Mouse (Mus musculus) B cell, adult 2 months (primary cell): Measurements from ENCODE around the gene Gba.
"Not testable (repeated sequence)": the region's sequence is repeated elsewhere in the genome, so short reads cannot be mapped to it uniquely, and the experiment has no call there.

Experiments
- DNase-seq, 2 experiments: peaks; one replicate each; pipeline ENCODE4 v3.0.0; 2022

Gba gene

DNA sequence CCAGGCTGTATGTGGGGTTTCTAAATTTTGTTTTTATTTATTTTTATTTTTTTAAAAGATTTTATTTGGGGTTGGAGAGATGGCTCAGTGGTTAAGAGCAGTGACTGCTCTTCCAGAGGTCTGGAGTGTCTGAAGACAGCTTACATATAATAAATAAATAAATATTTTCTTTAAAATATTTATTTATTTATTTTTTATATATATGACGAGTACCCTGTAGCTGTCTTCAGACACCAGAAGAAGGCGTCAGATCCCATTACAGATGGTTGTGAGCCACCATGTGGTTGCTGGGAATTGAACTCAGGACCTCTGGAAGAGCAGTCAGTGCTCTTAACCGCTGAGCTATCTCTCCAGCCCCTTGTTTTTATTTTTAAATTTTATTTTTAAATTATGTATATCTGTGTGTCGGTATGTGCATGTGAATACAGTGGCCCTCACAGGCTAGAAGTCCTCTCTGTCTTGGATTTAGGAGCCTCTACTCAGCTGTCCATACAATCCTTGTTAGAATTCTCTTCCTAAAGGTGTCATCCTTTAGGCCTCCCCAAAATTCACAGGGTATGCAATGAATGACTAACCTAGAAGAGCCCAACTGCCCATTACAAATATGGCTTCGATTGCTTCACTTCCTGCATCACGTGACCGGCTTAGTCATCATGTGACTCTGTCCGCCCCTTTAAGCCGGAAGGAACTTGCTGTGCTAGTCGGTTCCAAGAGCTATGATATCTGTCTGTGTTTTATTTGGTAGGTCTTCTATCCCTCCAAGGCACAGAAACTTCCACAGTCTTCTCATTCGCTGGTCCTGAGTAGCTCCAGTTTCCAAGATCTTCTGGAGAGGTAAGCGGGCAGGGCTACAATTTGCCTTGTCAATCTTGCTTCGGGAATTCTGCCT lies at the start of gene Gba:
TSS of gene Gba (plus strand) at position 676 of the 889 bp plus-strand sequence.
- peak; percentile 87 to 89 for DNase-seq

DNA sequence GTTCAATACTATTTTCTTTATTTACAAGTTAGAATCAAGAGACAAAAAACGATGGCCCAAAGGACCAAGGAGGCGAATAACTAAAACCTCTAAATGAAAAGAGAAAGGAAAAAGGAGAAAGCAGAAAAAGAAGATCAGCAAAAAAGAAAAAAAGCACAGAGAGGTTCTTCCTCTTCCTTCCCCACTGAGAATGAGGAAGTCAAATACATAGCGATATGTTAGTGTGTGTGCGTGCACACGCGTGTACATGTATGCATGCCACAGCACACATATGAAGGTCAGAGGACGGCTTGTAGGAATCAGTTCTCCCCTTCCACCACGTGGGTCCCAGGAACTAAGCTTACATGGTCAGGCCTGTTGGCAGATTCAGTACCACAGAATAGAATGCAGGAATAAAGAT lies 45.8 kb upstream of the Gba start:
- peak; percentile 18 to 27 for DNase-seq

DNA sequence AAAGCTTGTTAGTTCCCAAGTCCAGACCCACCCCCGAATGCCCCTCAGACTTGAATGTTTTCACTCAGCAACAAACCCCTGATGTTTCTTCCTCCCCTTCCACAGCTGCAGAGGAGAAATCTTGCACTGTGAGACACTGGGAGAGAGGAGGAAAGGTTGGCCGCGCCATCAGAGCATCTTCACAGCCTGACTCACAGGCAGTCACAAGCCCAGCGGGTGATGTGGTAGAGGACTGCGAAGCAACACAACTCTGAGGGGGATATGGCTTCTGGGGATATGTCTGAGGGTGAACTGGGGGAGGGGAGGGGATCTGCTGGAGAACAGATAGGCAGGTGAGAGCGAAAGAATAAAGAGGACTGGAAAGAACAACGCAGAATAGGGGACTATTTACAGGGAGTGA lies 44.1 kb upstream of the Gba start:
- no peak for DNase-seq

DNA sequence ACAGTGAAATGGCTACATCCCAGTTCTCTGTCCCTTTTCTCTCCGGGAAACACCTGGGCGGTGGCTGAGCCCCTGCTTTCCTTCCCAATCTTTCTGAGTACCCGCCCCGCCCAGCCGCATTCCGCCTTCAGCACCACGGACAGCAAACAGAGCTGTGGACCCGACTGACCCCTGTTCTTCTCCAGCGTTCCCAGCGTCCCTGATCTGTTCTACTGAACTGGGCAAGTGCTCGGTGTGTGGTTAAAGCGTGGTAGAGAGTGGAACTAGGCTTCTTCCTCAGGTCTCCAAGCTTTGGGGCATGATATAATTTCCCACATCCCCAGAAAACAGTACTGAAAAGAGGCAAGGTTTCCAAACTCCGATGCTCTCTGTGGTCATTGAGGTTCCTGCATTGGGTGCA lies 43.5 kb upstream of the Gba start:
- DNase-seq = peak; percentile 43 to 47

DNA sequence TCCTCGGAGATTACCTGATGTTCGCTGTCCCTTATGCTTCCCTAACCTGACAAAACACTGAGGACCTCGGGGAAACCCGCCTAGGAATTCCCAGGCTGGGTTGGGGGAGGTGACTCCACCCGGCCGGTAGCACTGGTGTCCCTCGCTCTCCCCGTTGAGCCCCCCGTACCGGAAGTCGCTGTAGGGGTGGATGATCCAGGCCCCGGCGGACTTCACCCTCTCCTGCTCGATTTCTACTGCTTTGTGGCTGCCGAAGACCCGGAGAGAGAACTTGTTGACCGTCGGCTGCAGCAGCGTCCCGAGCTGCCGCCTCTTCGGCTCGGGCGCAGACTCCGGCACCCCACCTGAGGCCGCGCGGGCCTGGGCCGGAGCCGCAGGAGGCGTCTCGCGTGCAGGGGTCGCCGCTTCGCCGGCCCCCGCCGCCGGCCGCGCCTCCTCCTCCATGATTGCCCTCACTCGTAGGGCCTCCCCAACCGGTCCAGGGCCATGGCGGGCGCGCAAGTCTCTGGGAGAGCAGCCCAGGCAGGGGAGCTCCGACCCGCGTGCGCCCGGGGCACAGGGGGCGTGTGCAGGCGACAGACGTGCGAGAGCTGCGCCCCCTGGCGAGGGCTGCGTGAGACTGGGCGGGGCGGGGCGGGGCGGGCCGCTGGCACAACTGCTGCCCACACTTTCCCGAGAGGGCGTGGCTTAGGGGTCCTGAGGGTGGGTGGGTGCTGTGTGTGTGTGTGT lies 42.9 kb upstream of the Gba start, which contains the start of gene Hcn3:
TSS of gene Hcn3 (minus strand) at position 581 of the 729 bp plus-strand sequence.
- DNase-seq = peak; percentile 80 to 83

DNA sequence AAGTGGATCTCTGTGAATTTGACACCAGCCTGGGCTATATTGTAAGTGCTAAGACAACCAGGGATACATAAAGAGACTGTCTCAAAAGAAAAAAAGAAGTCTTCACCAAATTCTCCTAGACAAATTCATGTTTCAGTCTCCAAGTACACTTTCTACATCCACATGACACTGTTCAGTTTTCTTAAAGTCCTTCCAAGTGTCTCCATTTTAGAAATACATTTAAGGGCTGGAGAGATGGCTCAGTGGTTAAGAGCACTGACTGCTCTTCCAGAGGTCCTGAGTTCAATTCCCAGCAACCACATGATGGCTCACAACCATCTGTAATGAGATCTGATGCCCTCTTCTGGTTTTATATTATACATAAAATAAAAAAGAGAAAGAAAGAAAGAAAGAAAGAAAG lies 41.5 kb upstream of the Gba start:
- not testable (repeated sequence) for DNase-seq

DNA sequence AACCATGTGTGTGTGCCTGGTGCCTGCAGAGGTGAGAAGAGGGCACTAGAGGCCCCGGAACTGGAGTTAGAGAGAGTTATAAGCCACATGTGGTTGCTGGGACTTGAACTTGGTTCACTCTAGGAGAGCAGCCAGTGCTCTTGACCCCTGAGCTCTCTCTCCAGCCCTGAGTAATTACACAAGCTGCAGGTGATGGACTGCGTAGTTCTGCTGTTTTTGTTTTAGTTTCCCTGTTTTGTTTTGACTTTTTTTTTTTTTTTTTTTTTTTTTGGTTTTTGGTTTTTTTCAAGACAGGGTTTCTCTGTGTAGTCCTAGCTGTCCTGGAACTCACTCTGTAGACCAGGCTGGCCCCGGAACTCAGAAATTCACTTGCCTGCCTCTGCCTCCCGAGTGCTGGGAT lies 40.9 kb upstream of the Gba start:
- no peak for DNase-seq

DNA sequence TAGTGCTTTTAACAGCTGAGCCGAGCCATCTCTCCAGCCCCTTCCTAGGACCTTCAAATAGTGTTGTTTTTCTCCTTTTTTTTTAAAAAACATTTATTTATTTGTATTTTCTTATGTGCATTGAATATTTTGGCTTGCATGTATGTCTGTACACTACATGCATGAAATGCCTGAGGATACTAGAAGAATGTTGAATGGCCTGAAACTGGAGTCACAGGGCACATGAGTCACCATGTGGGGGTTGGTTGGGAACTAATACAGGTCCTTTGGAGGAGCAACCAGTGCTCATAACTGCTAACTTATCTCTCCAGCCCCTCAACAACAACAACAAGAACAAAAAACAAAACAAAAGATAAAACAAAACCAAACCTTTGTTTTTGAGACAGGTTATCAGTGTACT lies 39.6 kb upstream of the Gba start:
- no peak for DNase-seq

DNA sequence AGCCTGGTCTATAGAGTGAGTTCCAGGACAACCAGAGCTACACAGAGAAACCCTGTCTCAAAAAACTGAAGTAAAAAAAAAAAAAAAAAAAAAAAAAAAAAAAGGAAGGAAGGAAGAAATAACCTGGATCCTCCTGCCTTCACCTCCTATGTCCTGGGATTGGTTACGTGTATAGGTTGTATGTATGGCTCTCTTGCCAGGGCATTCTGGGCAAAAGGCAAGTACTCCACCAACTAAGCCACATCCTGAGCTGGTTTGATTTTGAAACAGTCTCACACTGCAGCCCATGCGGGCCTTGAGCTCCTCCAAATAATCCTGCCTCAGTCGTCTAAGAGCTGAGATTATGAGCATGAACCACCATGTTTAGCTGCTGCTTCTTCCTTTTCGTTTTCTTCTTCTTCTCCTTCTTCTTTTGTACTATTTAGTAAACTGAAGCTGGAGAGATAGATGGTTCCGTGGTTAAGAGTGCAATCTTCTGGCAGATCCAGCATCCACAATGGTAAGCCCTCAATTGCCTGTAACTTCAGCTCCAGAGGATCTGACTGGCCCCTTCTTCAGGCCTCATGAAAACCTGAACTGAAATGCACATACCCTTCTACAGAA lies 39.0 kb upstream of the Gba start:
- DNase-seq = no peak

DNA sequence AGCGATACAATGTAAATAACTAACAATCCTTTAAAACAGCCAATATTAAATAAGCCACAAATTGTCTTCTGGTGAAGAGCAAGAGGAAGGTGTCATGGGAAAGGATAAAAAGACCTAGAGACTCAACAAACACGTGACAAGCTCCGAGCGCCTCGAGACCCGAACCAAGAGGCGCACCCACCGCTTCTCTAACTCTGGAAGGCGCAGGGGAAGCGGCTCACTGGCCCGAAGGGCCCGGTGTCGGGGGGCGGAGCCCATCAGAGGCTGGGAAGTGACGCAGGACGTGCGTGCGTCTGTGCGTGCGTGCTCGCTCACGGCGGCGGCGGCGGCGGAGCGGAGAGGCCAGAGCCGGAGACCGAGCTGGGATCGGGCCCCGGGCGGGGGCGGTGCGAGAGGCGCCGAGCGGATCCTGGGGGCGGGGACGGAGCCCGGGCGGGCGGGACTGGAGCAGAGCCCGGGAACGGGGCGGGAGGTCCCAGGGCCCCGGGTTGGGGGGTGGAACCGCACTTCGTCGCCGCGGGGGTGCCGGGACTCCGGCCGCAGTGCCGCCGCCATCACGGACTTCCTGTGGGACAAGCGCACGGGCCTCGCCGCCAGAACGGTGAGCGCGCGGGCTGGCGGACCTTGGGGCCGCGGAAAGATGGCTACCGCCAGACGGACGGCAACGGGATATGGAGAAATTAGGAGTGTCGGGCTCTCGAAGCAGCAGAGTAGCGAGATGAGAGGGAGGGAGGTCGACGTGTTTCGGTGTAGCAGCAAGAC lies 38.0 kb upstream of the Gba start, which contains the start of gene Clk2:
TSS of gene Clk2 (plus strand) at position 290 of the 762 bp plus-strand sequence.
- peak; percentile 95 to 96 for DNase-seq

DNA sequence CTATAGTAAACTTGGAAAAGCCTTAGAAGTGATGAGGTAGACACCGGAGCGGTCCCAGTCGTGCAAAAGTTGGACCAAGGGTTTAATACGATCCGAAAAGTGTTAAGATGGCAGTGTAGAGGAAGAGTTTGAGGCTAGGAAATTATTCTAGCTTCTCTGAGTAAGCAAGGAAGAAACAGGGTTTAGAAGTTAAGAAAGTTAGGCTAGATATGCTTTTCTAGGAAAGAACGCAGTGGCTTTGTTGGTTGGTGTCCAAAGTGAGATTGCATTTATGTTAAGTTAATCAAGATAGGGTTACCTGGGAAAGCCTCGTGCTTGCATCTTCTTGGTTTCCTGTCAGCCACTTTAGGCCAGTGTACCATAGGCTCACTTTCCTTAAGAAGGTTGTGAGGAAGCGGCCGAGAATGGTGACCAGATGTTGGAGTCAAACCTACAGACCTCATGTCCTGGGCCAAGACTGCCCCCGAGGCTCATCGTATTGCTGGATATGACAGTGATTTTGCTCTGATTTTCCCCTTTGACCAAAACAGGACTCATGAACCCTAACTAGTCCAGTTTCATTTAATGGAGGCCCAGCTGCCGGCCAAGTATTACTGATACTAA lies 37.4 kb upstream of the Gba start:
- DNase-seq = no peak

DNA sequence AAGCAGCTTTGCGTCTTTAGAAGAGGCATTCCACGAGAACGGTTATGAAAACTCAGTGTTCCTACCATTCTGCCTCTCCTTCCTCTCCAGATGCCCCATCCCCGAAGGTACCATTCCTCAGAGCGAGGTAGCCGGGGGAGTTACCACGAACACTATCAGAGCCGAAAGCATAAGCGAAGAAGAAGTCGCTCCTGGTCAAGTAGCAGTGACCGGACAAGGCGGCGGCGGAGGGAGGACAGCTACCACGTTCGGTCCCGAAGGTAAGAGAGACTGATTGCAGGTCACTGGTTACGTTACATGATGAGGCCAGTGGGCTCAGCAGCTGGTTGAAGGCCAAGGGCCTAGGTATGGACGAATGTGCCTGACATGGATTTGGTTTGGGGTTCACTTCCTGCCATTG lies 35.8 kb upstream of the Gba start:
- DNase-seq = no peak

DNA sequence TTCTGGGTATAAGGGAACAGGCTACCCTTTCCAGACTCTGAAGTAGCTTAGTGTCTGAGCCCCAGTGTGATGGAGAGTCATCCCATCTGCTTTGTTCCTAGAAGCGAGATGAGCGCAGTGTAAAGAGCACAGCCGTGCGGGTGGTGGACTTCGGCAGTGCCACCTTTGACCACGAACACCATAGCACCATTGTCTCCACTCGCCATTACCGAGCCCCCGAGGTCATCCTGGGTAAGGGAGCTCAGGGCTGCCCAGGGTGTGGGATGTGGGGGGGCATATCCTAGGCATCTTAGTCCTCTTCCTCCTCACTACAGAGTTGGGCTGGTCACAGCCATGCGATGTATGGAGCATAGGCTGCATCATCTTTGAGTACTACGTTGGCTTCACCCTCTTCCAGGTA lies 27.9 kb upstream of the Gba start:
- DNase-seq = no peak

DNA sequence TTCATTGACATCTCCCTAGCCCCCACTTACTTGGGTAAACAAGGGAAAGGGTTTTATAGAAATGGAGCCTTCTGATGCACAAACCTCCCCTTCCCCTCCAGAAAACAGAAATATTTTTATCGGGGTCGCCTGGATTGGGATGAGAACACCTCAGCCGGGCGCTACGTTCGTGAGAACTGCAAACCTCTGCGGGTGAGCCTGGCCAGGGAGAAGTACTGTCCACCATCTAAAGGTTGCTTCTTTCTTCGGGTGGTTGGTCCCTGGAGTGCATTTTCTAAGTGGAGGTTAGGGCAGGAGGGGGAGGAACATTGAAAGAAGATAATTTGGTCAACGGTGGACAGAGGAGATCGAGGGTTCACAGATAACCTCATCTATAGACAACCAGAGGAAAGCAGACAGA lies 27.2 kb upstream of the Gba start:
- no peak for DNase-seq

DNA sequence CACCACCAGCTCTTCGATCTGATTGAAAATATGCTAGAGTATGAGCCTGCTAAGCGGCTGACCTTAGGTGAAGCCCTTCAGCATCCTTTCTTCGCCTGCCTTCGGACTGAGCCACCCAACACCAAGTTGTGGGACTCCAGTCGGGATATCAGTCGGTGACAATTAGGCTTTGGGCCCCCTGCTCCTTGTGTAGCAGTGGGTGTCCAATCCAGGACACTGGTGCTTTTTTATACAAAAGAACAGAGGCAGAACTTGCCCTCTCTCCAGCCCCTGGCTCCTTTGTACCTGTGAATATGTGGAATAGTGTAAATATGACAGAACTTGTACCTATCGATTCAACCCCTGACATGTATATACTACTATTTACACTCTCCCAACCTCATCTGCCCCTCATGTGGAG lies 26.3 kb upstream of the Gba start:
- DNase-seq = no peak

DNA sequence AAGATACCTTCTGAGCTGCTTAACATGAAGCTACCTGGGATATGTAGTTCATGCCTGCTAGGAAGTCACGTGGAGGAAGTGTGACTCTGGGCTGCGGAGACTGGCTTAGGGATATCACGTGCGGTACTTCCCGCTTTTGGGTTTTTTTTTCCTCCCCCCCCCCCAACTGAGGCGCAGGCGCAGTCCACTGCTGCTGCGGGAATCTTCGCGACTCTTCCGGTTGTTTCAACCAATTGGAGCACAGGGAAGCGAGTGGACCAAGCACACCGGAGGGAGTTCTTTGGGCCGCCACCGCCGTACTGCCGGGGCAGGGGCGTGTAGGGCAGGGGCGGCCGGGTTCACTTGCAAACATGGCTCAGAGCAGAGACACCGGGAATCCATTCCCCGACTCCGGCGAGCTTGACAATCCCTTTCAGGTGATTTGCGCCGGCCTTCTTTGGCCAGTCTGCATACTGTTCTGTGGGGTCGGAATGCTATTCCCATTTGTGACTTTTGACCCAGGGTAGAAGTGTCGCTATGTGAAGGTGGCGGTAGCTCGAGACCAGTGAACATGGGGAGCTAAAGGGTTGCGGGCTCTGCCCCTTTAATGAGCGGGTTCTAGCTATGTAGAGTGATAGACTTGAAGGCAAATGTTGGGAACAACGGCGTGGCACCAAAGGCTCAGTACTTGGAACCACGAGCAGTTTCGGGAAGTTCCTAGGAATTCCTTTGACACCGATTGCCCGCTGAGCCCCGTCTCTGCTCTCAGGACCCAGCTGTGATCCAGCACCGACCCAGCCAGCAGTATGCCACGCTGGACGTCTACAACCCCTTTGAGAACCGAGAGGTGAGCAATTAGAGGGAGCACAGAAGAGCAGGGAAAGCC lies 25.3 kb upstream of the Gba start, which contains the start of gene Scamp3:
TSS of gene Scamp3 (plus strand) at position 232 of the 865 bp plus-strand sequence.
- DNase-seq = peak; percentile 77 to 78

DNA sequence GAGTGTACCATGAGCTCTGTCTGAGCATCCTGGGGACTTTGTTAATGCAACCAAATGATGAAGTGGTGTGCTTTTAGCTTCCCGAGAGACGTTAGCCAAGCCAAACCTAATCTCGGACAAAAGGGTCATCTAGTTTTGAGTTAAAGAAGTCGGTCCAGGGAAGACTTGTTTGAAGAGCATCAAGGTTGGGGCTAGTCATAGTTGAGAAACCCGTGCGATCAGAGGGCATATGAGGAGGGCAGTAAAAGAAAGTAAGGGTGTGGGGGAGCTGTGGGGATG lies 24.7 kb upstream of the Gba start:
- no peak for DNase-seq

DNA sequence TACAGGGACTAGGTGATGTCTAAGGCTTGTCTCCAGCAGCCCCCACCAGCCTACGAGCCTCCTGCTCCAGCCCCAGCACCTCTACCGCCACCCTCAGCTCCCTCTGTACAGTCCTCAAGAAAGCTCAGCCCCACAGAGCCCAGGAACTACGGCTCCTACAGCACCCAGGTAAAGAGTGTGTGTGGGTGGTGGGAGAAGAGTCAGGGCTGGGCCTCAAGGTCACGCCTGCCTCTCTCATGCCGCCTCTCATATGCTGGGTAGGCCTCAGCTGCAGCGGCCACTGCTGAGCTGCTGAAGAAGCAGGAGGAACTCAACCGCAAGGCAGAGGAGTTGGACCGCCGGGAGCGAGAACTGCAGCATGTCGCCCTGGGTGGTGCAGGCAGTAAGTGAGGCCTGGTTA lies 23.7 kb upstream of the Gba start:
- DNase-seq = no peak

DNA sequence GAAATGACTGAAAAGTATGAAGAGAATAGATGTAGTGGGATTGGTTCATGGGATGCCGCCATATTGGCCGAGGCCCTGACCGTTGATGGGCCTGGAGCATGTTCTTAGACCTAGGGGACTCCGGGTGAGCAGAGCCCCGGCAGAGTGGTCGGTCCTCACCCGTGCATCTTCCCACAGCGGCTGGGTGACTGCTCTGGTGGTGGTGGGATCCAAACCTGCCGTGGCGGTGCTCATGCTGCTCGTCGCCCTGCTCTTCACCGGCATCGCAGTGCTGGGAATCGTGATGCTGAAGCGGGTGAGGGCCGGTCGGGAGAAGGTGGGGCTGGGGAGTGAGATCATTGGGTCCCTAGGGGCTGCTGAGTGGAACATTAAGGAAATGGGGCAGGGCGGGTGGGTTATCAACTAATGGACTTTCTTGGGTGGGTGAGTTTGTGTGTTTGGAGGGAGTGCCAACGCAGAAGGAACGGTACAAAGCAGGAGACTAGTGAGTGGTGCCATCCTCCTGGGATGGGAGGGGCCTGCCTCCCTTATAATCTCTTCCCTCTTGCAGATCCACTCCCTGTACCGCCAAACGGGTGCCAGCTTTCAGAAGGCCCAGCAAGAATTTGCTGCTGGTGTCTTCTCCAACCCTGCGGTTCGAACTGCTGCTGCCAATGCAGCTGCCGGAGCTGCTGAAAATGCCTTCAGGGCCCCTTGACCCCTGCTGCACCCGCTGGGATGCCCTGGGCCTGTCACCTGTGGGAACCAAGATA lies 20.8 kb upstream of the Gba start:
- no peak for DNase-seq

DNA sequence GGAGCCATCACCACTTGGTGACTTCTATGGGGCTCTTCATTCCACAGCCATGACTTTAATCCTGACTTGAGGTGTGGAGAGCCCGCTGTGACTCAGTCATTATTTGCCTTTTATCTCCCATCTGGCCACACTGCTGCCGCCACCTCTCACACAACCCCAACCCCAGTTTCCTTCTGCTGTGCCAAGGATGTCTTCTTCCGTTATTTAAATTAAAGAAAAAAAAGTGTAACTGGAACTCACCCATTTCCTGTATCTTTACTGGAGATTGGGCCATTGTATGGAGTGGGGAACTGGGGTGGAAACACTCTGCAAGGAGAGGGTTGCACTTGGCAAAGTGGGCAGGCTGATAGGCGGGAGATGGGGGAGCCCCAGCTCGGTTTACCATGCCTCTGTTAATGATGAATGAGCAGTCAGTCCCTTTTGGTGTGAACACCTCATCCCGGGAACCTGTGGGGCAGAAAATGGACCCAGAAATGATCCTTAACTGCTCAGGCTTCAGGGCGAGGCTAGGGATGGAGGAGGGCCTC lies 20.1 kb upstream of the Gba start:
- no peak for DNase-seq
